Mouse (Mus musculus) olfactory bulb, adult 2 months (tissue): ENCODE data around the gene R3hdm4. TPM values are rescaled to one million over a fixed set of nuclear protein-coding genes. Genes with fewer than 3 reads are reported as not detected.

Experiments used
- H3K27ac ChIP-seq: fragments of 200-500 bp; 2 replicates; pipeline ENCODE4 v1.5.1; 2012; ENCODE audit warnings: low read depth, low read length; ENCODE audit not compliant: insufficient read depth
- H3K4me1 ChIP-seq: fragments of 200-500 bp; 2 replicates; pipeline ENCODE4 v1.6.1; 2012; ENCODE audit warnings: low read length; ENCODE audit not compliant: control insufficient read depth, insufficient read depth
- H3K4me3 ChIP-seq: fragments of 200-500 bp; 2 replicates; pipeline ENCODE4 v1.5.1; 2012; ENCODE audit warnings: mild to moderate bottlenecking, low read depth, low read length, moderate library complexity; ENCODE audit not compliant: insufficient read depth
- CTCF ChIP-seq: fragments of 200-500 bp; IDR thresholded peaks from 2 replicates; pipeline ENCODE4 v1.5.1; 2012; ENCODE audit warnings: low read depth, mild to moderate bottlenecking, low read length, moderate library complexity; ENCODE audit not compliant: insufficient read depth
- POLR2A ChIP-seq: fragments of 200-500 bp; IDR thresholded peaks from 2 replicates; pipeline ENCODE4 v1.6.1; 2012; ENCODE audit warnings: mild to moderate bottlenecking, low read depth, low read length, moderate library complexity; ENCODE audit not compliant: insufficient read depth
- WGBS: fragments of 180-500 bp; shearing (Covaris S2); methylation state at CpG from one replicate; pipeline ENCODE4 v1.1.7; 2018; 5-methylcytosine and 5-hydroxymethylcytosine counted together
- polyA plus RNA-seq: library from polyadenylated mRNA; stranded (reverse); fragments of >200 nt; gene quantifications from 2 replicates; pipeline ENCODE4 v1.2.4, GENCODE M21; 2012; ENCODE audit warnings: low replicate concordance; ENCODE audit not compliant: missing spikeins, insufficient read depth, insufficient read length

The R3hdm4 gene
- not detected in 2 replicates for polyA plus RNA-seq

DNA sequence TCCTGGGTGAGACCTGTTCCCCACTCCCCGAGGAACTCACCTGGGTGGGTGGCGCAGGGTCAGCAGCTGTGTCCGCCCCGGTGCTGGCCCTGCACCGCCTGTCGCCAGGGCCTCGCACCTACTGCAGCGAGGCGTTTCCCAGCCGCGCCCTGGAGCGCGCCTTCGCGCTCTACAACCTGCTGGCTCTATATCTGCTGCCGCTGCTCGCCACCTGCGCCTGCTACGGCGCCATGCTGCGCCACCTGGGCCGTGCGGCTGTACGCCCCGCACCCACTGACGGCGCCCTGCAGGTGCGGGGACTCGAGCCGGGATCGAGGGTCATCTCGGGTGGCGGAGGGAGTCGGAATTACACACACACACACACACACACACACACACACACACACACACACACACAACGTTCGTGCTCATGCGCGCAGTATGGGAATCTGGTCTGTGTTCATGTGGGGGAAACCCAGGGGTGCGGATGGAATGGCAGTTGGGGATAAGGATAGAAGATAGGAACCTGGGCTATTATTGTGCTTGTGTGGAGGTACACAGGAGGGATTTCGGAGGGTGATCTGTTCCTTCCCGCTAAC lies at the start of gene R3hdm4:
Gene R3hdm4 (minus strand): TSS at position 251 of the 578 bp plus-strand sequence.
- TF ChIP-seq POLR2A = no peak
- no peak for TF ChIP-seq CTCF
- H3K27ac ChIP-seq = no peak within 1 kb of the TSS
- H3K4me1 ChIP-seq = peaks cover 37% of the 10 kb centered on the region
- 11% methylated on average over 41 of the region's 41 CpGs for WGBS
- H3K4me3 ChIP-seq = peak within 1 kb of the TSS; percentile 41

GRCm38 (mm10) chr10:79970415-79971182 lies 49.6 kb upstream of the R3hdm4 start, which contains the start of gene Grin3b:
Gene Grin3b (plus strand): TSS chr10:79970715.
- peak within 1 kb of the TSS; percentile 23 for H3K4me3 ChIP-seq
- WGBS = 7% methylated on average over 47 of the region's 47 CpGs
- peaks cover 7% of the 10 kb centered on the region; the same call in 1 of the 2 replicates for H3K4me1 ChIP-seq
- H3K27ac ChIP-seq = no peak within 1 kb of the TSS
- TF ChIP-seq CTCF = no peak
- no peak for TF ChIP-seq POLR2A

GRCm38 (mm10) chr10:79969124-79969568 lies 48.1 kb upstream of the R3hdm4 start:
- TF ChIP-seq POLR2A (no peak), CTCF (no peak)
- 26% methylated on average over 3 of the region's 3 CpGs for WGBS
- no peak overlapping the region for H3K4me3 ChIP-seq
- H3K27ac ChIP-seq = no peak overlapping the region
- H3K4me1 ChIP-seq = peaks cover 7% of the 10 kb centered on the region; the same call in 1 of the 2 replicates

- no peak overlapping the region for H3K27ac ChIP-seq
- 59% methylated on average over 1 of the region's 1 CpGs for WGBS
- H3K4me1 ChIP-seq = peaks cover 7% of the 10 kb centered on the region; the same call in 1 of the 2 replicates
- TF ChIP-seq CTCF (no peak), POLR2A (no peak)
- H3K4me3 ChIP-seq = no peak overlapping the region
Measured at GRCm38 (mm10) chr10:79968181-79968580, 47.2 kb upstream of the R3hdm4 start.

GRCm38 (mm10) chr10:79966886-79967400 lies 45.9 kb upstream of the R3hdm4 start:
- peaks cover 7% of the 10 kb centered on the region; the same call in 1 of the 2 replicates for H3K4me1 ChIP-seq
- no peak overlapping the region for H3K4me3 ChIP-seq
- TF ChIP-seq CTCF = no peak
- 90% methylated on average over 5 of the region's 5 CpGs for WGBS
- no peak overlapping the region for H3K27ac ChIP-seq

DNA sequence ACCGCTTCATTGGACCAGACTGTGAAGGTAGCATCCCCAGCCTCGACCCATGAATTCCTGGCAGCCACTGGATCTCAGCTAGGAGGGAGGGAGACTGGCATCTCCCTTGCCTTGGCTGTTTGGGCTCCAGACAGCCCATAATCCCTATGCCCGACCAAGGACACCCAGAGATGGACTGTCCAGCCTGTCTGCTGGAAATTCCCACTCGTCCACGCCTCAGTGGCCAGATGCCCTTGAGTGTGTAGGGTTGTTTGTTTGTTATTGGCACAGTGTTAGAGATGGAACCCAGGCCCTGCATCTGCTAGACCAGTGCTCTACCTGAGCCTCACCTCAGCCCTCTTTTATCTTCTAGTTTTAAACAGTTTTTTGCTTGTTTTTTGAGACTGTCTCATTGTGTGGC lies 44.3 kb upstream of the R3hdm4 start:
- H3K27ac ChIP-seq = no peak overlapping the region
- no peak for TF ChIP-seq POLR2A
- no peak for TF ChIP-seq CTCF
- peaks cover 4% of the 10 kb centered on the region; the same call in 1 of the 2 replicates for H3K4me1 ChIP-seq
- no peak overlapping the region for H3K4me3 ChIP-seq
- WGBS = 93% methylated on average over 5 of the region's 5 CpGs

DNA sequence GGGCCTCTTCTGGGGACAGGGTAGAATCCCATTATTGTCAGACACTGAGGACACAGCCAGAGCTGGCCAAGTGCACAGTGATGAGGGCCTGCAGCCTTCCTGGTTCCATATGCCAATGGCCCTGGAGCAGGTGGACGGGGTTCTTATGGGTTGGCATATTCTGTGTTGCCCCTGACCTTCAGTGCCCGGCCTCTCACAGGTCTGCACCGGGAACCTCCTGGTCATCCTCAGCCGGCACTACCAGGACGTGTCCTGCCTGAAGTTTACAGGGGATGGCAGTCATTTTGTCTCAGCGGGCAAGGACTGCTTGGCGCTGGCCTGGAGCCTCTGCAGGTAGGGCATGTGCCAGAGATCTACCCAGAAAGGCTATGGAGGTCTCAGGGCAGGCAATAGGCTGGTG lies 43.7 kb upstream of the R3hdm4 start:
- H3K4me1 ChIP-seq = peaks cover 4% of the 10 kb centered on the region; the same call in 1 of the 2 replicates
- H3K4me3 ChIP-seq = no peak overlapping the region
- TF ChIP-seq CTCF (no peak), POLR2A (no peak)
- 97% methylated on average over 7 of the region's 7 CpGs for WGBS
- no peak overlapping the region for H3K27ac ChIP-seq

DNA sequence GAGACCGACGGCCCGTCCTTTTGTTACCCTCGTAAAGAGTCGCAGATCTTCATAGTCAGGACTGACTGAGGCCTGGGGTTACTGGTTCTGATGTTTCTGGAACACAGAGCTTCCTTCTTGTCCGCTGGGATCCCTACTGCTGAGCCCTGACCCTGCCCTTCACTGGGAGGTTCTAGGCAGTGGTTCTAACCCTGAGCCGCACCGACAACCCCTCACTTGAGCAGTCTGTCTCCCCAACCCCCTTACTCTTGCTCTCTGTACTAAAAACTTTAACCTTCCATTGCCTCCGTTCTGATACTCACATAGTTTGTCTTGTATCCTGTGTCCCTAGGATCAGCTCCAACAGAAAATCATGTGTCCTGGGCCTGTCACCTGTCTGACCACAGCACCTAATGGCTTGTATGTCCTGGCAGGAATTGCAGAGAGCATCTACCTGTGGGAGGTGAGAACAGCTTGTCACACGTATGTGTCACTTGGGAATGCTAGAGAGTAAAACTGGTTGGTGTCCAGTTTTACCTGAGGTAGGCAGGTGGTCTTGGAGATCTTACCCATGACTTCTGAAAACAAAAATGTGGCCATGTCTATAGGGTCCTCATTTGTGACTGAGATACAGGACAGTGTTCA lies 39.8 kb upstream of the R3hdm4 start:
- no peak for TF ChIP-seq POLR2A
- TF ChIP-seq CTCF = no peak
- WGBS = 14% methylated on average over 10 of the region's 10 CpGs
- Histone ChIP-seq H3K4me3 (peak overlapping the region; percentile 98), H3K27ac (no peak overlapping the region), H3K4me1 (peaks cover 6% of the 10 kb centered on the region; the same call in 1 of the 2 replicates)
